Mouse (Mus musculus): ENCODE results near the gene Taar8b. TPM values are rescaled to one million over a fixed set of nuclear protein-coding genes. Genes with fewer than 3 reads are reported as not detected.

Taar8b gene
- 1.4 TPM for polyA plus RNA-seq (2015; fragmentation: Illumina TruSeq; extraction: RNeasy Lipid Tissue Mini Kit (QIAGEN cat#74804); ENCODE audit: insufficient read depth, low replicate concordance)

DNA sequence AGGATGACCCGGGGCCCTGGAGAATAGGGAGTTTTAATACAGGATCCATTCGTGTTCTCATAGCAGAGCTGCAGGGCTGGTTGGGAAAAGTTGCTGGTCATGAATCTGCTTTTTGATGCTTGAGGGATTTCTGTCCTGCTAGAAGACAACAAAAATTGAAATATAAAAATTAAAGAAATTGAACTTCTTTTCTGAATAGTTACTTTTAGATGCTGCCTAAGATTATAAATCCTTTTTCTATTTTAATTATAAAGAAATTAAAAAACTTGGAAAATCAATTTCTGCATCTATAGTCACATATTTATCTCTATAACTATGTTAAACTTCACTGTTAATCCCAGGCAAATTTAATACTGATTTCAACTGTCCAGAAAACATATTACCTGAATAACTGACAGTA lies at the start of gene Taar8b:
Taar8b (minus strand) TSS at position 101 of the 400 bp plus-strand sequence.

DNA sequence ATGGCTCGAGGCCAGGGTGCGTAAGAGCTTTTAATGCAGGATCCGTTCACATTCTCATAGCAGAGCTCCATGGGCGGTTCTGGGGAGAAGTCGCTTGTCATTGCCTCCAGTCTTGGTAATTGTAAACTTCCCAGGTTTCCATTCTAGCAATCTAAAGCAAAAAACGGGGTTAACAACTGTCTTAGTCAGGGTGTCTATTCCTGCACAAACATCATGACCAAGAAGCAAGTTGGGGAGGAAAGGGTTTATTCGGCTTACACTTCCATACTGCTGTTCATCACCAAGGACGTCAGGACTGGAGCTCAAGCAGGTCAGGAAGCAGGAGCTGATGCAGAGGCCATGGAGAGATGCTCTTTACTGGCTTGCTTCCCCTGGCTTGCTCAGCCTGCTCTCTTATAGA lies 17.3 kb upstream of the Taar8b start, which contains the start of gene Taar9:
Taar9 (minus strand) TSS at position 101 of the 400 bp plus-strand sequence.

DNA sequence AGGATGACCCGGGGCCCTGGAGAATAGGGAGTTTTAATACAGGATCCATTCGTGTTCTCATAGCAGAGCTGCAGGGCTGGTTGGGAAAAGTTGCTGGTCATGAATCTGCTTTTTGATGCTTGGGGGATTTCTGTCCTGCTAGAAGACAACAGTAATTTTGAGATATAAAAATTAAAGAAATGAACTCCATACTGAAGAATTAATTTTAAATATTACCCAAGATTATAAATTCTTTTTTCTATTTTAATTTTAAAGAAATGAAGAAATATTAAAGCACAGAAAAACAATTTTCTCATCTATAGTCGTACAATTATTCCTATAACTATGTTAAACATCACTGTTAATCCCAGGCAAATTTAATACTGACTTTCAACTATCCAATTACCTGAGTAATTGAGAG lies 9.7 kb upstream of the Taar8b start, which contains the start of gene Taar8c:
Taar8c (minus strand) TSS at position 101 of the 400 bp plus-strand sequence.

DNA sequence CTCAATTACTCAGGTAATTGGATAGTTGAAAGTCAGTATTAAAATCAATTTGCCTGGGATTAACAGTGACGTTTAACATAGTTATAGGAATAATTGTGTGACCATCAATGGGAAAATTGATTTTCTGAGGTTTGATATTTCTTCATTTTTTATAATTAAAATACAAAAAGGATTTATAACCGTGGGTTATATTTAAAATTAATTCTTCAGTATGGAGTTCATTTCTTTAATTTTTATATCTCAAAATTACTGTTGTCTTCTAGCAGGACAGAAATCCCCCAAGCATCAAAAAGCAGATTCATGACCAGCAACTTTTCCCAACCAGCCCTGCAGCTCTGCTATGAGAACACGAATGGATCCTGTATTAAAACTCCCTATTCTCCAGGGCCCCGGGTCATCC lies 15.9 kb downstream of the Taar8b start, which contains the start of gene Taar8a:
Taar8a (plus strand) TSS at position 301 of the 400 bp plus-strand sequence.

DNA sequence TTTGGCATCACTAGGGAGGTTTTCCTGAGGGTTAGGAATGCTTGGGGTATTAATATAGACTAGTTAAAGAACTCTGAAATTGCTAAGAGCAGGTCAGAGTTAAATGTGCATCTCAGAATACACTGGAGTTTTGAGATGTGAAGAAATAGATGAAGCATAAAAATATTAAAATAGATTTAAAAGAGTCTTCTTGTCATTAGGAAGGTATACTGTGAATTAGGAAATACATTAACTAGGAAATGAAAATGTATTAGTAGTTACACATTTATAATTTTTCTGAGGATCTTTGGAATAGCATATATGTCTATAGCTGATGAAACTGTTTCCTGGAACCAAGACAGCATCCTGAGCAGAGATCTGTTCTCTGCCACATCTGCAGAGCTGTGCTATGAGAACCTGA lies 42.9 kb downstream of the Taar8b start, which contains the start of gene Taar7f:
Taar7f (plus strand) TSS at position 301 of the 400 bp plus-strand sequence.

Other genes starting within 250 kb of the Taar8b start
- 4.2 TPM for gene Vnn3, start 240.8 kb downstream of the Taar8b start, polyA plus RNA-seq (2015; fragmentation: Illumina TruSeq; extraction: RNeasy Lipid Tissue Mini Kit (QIAGEN cat#74804); ENCODE audit: insufficient read depth, low replicate concordance)
- 0.25 TPM for gene Vnn1, start 197.6 kb downstream of the Taar8b start, polyA plus RNA-seq (2015; fragmentation: Illumina TruSeq; extraction: RNeasy Lipid Tissue Mini Kit (QIAGEN cat#74804); ENCODE audit: insufficient read depth, low replicate concordance)
- gene Taar1, start 171.9 kb downstream of the Taar8b start, polyA plus RNA-seq (2015; fragmentation: Illumina TruSeq; extraction: RNeasy Lipid Tissue Mini Kit (QIAGEN cat#74804); ENCODE audit: insufficient read depth, low replicate concordance) = not detected
- not detected for gene Taar2, start 153.7 kb downstream of the Taar8b start, polyA plus RNA-seq (2015; fragmentation: Illumina TruSeq; extraction: RNeasy Lipid Tissue Mini Kit (QIAGEN cat#74804); ENCODE audit: insufficient read depth, low replicate concordance)
- gene Taar3, start 142.7 kb downstream of the Taar8b start, polyA plus RNA-seq (2015; fragmentation: Illumina TruSeq; extraction: RNeasy Lipid Tissue Mini Kit (QIAGEN cat#74804); ENCODE audit: insufficient read depth, low replicate concordance) = not detected
- gene Taar4, start 131.8 kb downstream of the Taar8b start, polyA plus RNA-seq (2015; fragmentation: Illumina TruSeq; extraction: RNeasy Lipid Tissue Mini Kit (QIAGEN cat#74804); ENCODE audit: insufficient read depth, low replicate concordance) = not detected
- not detected for gene Taar5, start 121.6 kb downstream of the Taar8b start, polyA plus RNA-seq (2015; fragmentation: Illumina TruSeq; extraction: RNeasy Lipid Tissue Mini Kit (QIAGEN cat#74804); ENCODE audit: insufficient read depth, low replicate concordance)
- not detected for gene Taar6, start 106.6 kb downstream of the Taar8b start, polyA plus RNA-seq (2015; fragmentation: Illumina TruSeq; extraction: RNeasy Lipid Tissue Mini Kit (QIAGEN cat#74804); ENCODE audit: insufficient read depth, low replicate concordance)
- not detected for gene Taar7a, start 98.8 kb downstream of the Taar8b start, polyA plus RNA-seq (2015; fragmentation: Illumina TruSeq; extraction: RNeasy Lipid Tissue Mini Kit (QIAGEN cat#74804); ENCODE audit: insufficient read depth, low replicate concordance)
- gene Taar7b, start 92.4 kb downstream of the Taar8b start, polyA plus RNA-seq (2015; fragmentation: Illumina TruSeq; extraction: RNeasy Lipid Tissue Mini Kit (QIAGEN cat#74804); ENCODE audit: insufficient read depth, low replicate concordance) = not detected
- not detected for gene Taar7d, start 65.1 kb downstream of the Taar8b start, polyA plus RNA-seq (2015; fragmentation: Illumina TruSeq; extraction: RNeasy Lipid Tissue Mini Kit (QIAGEN cat#74804); ENCODE audit: insufficient read depth, low replicate concordance)
- gene Taar7e, start 54.7 kb downstream of the Taar8b start, polyA plus RNA-seq (2015; fragmentation: Illumina TruSeq; extraction: RNeasy Lipid Tissue Mini Kit (QIAGEN cat#74804); ENCODE audit: insufficient read depth, low replicate concordance) = not detected
- not detected for gene Taar7f, start 42.8 kb downstream of the Taar8b start, polyA plus RNA-seq (2015; fragmentation: Illumina TruSeq; extraction: RNeasy Lipid Tissue Mini Kit (QIAGEN cat#74804); ENCODE audit: insufficient read depth, low replicate concordance)
- gene Taar8a, start 15.8 kb downstream of the Taar8b start, polyA plus RNA-seq (2015; fragmentation: Illumina TruSeq; extraction: RNeasy Lipid Tissue Mini Kit (QIAGEN cat#74804); ENCODE audit: insufficient read depth, low replicate concordance) = not detected
- gene Taar8c, start 9.6 kb upstream of the Taar8b start, polyA plus RNA-seq (2015; fragmentation: Illumina TruSeq; extraction: RNeasy Lipid Tissue Mini Kit (QIAGEN cat#74804); ENCODE audit: insufficient read depth, low replicate concordance) = 0.43 TPM
- gene Taar9, start 17.2 kb upstream of the Taar8b start, polyA plus RNA-seq (2015; fragmentation: Illumina TruSeq; extraction: RNeasy Lipid Tissue Mini Kit (QIAGEN cat#74804); ENCODE audit: insufficient read depth, low replicate concordance) = 0.64 TPM
- 154 TPM for gene Stx7, start 57.0 kb upstream of the Taar8b start, polyA plus RNA-seq (2015; fragmentation: Illumina TruSeq; extraction: RNeasy Lipid Tissue Mini Kit (QIAGEN cat#74804); ENCODE audit: insufficient read depth, low replicate concordance)
- gene Moxd1, start 131.2 kb upstream of the Taar8b start, polyA plus RNA-seq (2015; fragmentation: Illumina TruSeq; extraction: RNeasy Lipid Tissue Mini Kit (QIAGEN cat#74804); ENCODE audit: insufficient read depth, low replicate concordance) = 0.11 TPM

Measured in spleen, adult 10 weeks (tissue).